Comparison of ENCODE assay signal across 27 mouse cellular contexts in genomic region chr1:188773631-188774030, GRCm38 (mm10).
A peak's percentile ranks its signal among the peaks of the same experiment; 100 is the strongest.
DNase-seq lines count a peak whose midpoint lies in the region; ATAC-seq lines count a peak whose summit lies in the region.
"Had no signal": no experiment of that assay in that cellular context is flagged by ENCODE, and none has a peak within 500 bp of the region (broad histone marks: within the 10 kb centered on the region; RNA-seq: fewer than 3 reads in every experiment).

No protein-coding gene starts in this region.

- H3K9ac ChIP-seq in limb, embryonic 13.5 days: no peak overlapping the region
- no peak overlapping the region for H3K9ac ChIP-seq in intestine, embryonic 15.5 days
- H3K9ac ChIP-seq: forebrain, embryonic 15.5 days; heart, embryonic 12.5 days; kidney, embryonic 15.5 days; liver, embryonic 12.5 days; midbrain, embryonic 15.5 days; neural tube, embryonic 15.5 days had no signal

- H3K9me3 ChIP-seq in limb, embryonic 13.5 days: peaks cover 7% of the 10 kb centered on the region; the same call in 1 of the 2 replicates
- H3K9me3 ChIP-seq in intestine, embryonic 15.5 days: no peaks in the 10 kb centered on the region
- H3K9me3 ChIP-seq: forebrain, embryonic 15.5 days; heart, embryonic 12.5 days; kidney, embryonic 15.5 days; liver, embryonic 12.5 days; midbrain, embryonic 10.5 days; midbrain, embryonic 15.5 days; neural tube, embryonic 15.5 days had no signal

- DNase-seq in embryo, embryonic 10.5 days (ENCODE audit: low spot score): peak; percentile 18
- DNase-seq in embryo, embryonic 11.5 days (ENCODE audit: low read depth, low spot score): peak; percentile 8
- peak; percentile 61 for DNase-seq in forelimb bud, embryonic 11.5 days (ENCODE audit: low read depth, low spot score)
- DNase-seq in lung, postnatal 4 days: no peak
- DNase-seq in frontal cortex, adult 2 months (ENCODE audit: extremely low spot score in 1 of 2, low spot score in 1 of 2): no peak
- DNase-seq: adrenal gland, adult 2 months; adrenal gland, postnatal 36 days; cerebellum, adult 2 months; cerebellum, postnatal 14 days; heart, adult 2 months; kidney, adult 11 months; kidney, postnatal 25 days; left cerebral cortex, postnatal 4 days; lung, adult 18-20 months; retina, postnatal 1 day; right cerebral cortex, postnatal 14 days had no signal

- peak; percentile 48; the same call in 1 of the 2 replicates for ATAC-seq in limb, embryonic 13.5 days (ENCODE audit: low FRiP score, low read depth)
- ATAC-seq in intestine, embryonic 15.5 days: no peak
- ATAC-seq: forebrain, embryonic 15.5 days; liver, embryonic 12.5 days; lung, postnatal 0 days; midbrain, embryonic 15.5 days had no signal

- peak overlapping the region; percentile 8; the same call in 1 of the 2 replicates for H3K27ac ChIP-seq in limb, embryonic 13.5 days
- H3K27ac ChIP-seq in intestine, embryonic 15.5 days: no peak overlapping the region
- H3K27ac ChIP-seq: forebrain, embryonic 10.5 days; forebrain, embryonic 15.5 days; heart, adult 2 months; kidney, embryonic 15.5 days; liver, embryonic 12.5 days; midbrain, embryonic 10.5 days; midbrain, embryonic 15.5 days; neural tube, embryonic 15.5 days had no signal

- no peaks in the 10 kb centered on the region for H3K36me3 ChIP-seq in limb, embryonic 13.5 days
- no peaks in the 10 kb centered on the region for H3K36me3 ChIP-seq in intestine, embryonic 15.5 days
- H3K36me3 ChIP-seq: forebrain, embryonic 10.5 days; forebrain, embryonic 15.5 days; heart, embryonic 12.5 days; kidney, embryonic 15.5 days; liver, embryonic 12.5 days; midbrain, embryonic 10.5 days; midbrain, embryonic 15.5 days; neural tube, embryonic 15.5 days had no signal

- 24% methylated on average over 7 of the region's 7 CpGs for WGBS in limb, embryonic 13.5 days
- WGBS in intestine, embryonic 15.5 days: 76% methylated on average over 7 of the region's 7 CpGs

- no peak overlapping the region for H3K4me3 ChIP-seq in limb, embryonic 13.5 days
- no peak overlapping the region for H3K4me3 ChIP-seq in intestine, embryonic 15.5 days (replicated peaks)
- H3K4me3 ChIP-seq: forebrain, embryonic 10.5 days; forebrain, embryonic 15.5 days; heart, adult 2 months; heart, embryonic 12.5 days; kidney, embryonic 15.5 days; liver, embryonic 12.5 days; midbrain, embryonic 10.5 days; midbrain, embryonic 15.5 days; neural tube, embryonic 15.5 days had no signal

- H3K4me1 ChIP-seq in limb, embryonic 13.5 days: peaks cover 16% of the 10 kb centered on the region
- no peaks in the 10 kb centered on the region for H3K4me1 ChIP-seq in intestine, embryonic 15.5 days (replicated peaks)
- H3K4me1 ChIP-seq: forebrain, embryonic 10.5 days; forebrain, embryonic 15.5 days; kidney, embryonic 15.5 days; midbrain, embryonic 10.5 days; midbrain, embryonic 15.5 days; neural tube, embryonic 15.5 days had no signal

- H3K27me3 ChIP-seq in limb, embryonic 13.5 days: peaks cover 4% of the 10 kb centered on the region; the same call in 1 of the 2 replicates
- no peaks in the 10 kb centered on the region for H3K27me3 ChIP-seq in intestine, embryonic 15.5 days (replicated peaks)
- H3K27me3 ChIP-seq: forebrain, embryonic 15.5 days; heart, embryonic 12.5 days; kidney, embryonic 15.5 days; liver, embryonic 12.5 days; midbrain, embryonic 15.5 days; neural tube, embryonic 15.5 days had no signal

- H3K4me2 ChIP-seq in limb, embryonic 13.5 days (replicated peaks): peak overlapping the region; percentile 27; the same call in 1 of the 2 replicates
- no peak overlapping the region for H3K4me2 ChIP-seq in intestine, embryonic 15.5 days (replicated peaks)
- H3K4me2 ChIP-seq: forebrain, embryonic 15.5 days; heart, embryonic 12.5 days; kidney, embryonic 15.5 days; liver, embryonic 12.5 days; midbrain, embryonic 15.5 days; neural tube, embryonic 15.5 days had no signal

Comparison
In these comparisons a context has a peak if more than half of its experiments do, and no peak if none do; other contexts are left out.
1. DNase-seq: peak in embryo, embryonic 10.5 days (single experiment), embryo, embryonic 11.5 days (single experiment) and forelimb bud, embryonic 11.5 days (single experiment); none in lung, postnatal 4 days (0 of 2) and frontal cortex, adult 2 months (0 of 2).